Mouse (Mus musculus) G1E-ER4 (cell line): ENCODE measurements around the gene Sypl. TPM values are rescaled to one million over a fixed set of nuclear protein-coding genes. Genes with fewer than 3 reads are reported as not detected.

Experiments
- GATA1 ChIP-seq: IDR thresholded peaks from one replicate; pipeline ENCODE4 v1.8.0; 2012; ENCODE audit warnings: low read length, inconsistent platforms
- polyA plus RNA-seq: library from polyadenylated mRNA; stranded (reverse); fragments of >175 nt; gene quantifications from 2 replicates; pipeline ENCODE4 v1.2.3, GENCODE M21; 2012

The Sypl gene
- polyA plus RNA-seq, result 5.4 and 8.7 TPM in 2 replicates

DNA sequence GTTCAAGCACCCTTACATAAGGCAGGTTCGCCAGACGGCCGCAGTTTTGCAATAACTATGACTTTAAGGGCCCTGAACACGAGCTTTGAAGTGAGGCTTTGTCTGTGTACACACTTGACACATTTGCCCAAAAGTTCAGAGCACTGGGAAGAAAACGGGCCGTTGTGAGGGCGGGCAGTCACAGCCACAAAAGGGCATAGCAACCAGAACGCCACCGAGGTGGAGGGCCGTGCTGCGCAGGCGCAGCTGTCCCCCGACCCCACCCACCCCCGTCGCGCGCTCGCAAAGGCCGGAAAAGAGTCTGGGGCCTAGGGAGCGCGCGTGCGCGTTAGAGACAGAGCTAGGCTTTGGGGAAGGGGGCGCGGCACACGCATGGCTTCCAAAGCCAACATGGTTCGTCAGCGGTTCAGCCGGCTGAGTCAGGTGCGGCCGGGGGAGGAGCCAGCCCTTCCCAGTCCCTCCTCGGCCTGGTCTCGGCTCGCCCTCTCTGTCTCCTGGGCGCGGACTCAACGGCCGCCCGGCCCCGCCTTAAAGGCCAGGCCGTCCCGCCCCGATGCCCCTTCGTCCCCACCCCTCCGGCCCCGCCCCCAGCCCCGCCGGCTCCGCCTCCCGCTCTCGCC lies at the start of gene Sypl:
TSS of gene Sypl (plus strand) at position 296 of the 620 bp plus-strand sequence.
- TF ChIP-seq GATA1, result no peak

DNA sequence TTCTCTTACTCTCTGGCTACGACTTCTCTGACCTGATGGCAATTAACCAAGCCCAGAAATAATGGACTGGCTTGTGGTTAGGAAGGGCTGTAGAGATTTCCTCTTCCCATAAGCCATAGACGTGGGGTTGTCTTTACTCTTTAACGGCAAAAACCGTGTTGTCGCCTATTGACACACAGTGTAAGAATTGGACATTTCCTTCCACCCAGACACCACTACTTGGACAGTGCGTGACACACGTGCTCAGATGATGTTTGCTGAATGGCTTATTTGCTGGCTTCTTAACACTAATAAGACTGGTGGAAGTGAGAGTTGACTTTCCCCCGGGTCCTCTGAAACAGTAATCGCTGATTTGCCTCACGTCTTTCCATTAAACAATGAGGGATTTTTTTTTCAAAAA lies 44.0 kb upstream of the Sypl start:
- TF ChIP-seq GATA1, result no peak

DNA sequence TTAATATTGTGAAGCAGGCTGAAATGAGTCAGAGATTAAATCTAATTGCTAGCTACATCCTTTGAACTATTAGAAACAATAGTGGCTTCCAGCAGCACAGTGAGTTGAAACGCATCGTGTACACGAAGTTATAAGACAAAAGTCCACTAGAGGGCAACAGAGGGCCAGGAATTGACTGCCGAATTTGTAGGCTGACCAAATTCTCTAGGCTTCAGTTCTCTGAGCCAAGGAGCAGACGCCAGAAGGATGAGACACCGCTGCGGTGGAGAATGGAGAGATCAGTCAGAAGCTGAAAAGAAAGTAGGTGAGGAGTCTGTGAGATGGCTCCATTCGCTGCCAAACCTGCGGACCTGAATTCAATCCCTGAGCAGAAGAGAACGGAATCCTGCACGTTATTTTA lies 43.6 kb upstream of the Sypl start:
- no peak for TF ChIP-seq GATA1

DNA sequence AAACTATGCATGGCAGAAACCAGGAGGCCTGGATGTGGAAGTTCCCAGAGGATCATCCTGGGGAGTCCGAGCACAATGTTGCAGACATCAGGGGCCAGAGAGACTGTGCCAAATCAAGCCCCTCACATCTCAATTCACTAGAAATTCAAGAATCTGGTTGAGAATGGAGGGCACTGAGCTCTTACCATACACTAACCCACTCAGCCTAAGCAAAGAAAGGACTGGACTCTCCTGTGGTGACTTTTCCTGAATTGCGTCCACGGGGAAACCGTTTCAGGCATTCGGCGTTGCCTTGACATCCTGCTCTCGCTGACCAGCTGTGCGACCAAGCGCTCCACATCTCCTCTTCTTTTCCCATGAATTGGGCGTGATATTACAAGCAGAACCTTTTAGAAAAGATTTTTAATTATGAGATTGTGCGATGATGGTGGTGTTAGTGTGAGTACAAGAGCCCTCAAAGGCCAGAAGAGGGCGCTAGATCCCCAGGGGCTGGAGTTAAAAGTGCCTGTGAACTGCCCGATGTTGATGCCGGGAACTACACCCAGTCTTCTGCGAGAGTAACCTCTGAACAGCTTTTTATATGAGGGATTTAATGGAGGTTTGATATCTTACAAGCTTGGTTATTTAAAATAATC lies 43.0 kb upstream of the Sypl start:
- no peak for TF ChIP-seq GATA1

DNA sequence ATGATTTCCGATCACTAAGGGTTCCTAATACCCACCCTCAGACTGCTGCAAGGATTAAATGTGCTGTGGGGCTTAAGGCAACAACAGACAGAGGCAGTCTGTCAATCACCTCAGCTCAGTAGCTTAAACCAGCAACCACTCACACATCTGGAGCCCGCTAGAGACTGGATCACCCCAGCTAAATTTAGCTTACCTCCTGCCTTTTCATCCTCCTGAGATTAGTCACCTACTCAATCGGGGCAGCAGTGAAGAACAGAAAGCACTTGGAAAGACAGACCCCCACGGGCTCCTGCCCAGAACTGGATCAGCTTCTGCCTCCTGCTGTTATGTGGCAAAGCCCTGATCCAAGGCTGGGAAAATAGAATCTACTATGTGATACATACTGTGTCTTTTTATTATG lies 42.1 kb upstream of the Sypl start:
- TF ChIP-seq GATA1, result no peak

DNA sequence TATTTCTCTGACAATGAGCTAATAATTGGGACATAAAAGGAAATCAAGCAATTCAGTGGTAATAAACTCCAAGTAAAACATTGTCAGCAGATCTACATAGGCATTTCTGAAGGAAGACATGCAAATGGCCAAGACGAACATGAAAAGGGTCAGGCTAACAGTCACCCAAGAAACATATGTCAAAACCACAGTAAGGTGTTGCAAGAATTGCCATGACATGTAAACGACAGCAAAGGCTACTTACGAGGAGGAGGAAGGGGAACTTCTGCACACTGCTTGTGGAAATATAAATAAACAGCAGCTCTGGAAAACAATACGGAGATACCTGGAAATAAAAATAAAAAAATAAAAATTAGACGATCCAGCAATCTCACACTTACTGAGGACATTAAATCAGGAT lies 40.9 kb upstream of the Sypl start:
- no peak for TF ChIP-seq GATA1

DNA sequence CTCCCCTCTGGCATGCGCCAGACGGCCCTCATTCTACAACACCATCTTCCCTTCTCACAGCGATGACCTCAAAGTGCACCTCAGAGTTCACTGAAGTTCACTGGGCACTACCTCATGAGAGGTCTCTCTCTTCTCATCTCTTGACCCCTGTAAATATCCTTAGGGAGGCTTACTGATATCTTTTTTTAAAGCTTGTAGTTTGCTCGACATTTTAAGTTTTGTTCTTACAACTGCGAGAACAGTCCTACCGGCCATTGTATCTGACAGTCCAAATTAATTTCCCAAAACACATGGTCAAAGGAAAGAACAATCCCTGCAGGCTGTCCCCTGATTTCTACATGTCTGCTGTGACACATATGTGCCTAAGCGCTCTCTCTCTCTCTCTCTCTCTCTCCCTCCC lies 35.0 kb upstream of the Sypl start:
- no peak for TF ChIP-seq GATA1

DNA sequence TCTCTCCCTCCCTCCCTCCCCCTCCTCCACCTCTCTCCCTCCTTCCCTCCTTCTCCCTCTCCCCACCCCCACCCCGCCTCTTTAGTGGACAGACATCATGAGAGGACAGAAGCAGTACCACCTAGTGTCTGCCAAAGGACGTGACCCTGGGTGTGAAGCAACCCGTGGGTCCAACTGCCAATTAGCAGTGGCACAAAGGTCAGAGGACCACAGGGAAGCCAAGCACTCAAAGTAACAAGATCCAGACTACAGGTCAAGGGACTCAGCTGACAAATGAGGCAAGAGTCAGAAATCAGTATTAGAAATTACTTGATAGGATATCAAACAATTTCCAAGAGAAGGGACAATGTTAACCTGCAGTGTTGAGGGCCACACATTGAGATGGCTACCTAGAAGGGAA lies 34.6 kb upstream of the Sypl start:
- TF ChIP-seq GATA1, result no peak

DNA sequence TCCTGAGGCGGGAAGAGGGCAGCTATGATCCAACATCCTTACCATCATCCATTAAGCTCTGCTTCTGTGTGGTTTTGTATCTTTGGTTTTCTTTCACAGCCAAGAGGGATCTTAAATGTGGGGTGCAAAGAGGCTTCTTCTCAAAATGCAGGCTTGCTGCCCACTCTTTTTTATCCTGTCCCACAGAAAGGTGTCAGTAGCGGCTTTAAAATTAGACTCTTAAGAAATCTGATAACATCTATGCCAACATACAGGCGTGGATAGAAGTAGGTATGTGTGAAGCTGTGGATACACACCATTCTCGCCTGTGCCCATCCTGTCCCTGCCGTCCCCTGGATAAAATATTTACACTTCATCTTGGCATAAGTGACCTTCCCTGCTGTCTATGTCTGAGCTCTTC lies 34.2 kb upstream of the Sypl start:
- no peak for TF ChIP-seq GATA1

DNA sequence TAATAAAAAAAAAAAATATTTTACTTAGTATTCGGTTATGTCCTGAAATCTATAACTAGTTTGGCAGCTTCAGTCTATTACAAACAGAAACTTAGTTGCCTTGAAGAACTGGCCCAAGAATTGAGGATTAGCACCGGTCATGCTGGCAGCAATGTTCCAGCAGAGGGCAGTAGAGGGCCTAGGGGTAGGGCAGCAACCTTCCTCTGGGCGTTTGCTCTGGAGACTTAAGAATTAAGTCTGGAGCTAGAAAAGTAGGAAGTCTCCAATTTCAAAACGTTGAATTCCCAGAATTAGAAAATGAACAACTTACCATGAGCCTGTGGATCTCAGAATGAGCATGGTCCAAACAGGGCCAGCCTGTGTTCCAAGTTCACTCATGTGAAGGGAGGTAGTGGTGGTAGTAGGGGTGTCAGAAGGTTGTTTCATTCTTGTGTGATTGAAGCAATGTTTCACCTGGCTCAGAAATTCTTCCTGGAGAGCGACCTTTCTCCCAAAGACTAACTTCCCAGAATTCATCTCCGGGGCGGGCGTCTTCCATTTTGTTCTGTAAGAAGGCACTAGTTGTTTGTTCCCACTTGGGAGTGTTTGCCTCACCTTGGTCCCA lies 33.4 kb upstream of the Sypl start:
- TF ChIP-seq GATA1, result no peak

DNA sequence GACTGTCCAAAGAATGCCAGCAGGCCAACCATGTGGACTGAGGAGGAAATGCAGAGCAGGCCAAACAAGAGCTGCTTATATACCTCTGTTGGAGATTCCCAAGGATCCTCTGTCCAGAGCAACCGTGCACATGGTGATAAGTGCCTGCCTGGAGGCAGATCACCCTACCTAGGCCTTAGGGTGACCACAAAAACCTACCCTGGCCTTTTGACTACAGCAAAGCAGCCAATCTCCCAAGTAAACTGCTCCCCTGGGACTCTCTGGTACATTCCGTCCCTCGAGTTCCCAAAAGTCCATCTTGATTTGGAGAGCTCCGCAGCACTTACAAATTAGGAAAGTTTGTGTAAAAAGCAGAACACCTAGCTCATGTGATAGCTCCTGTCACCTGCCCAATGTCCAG lies 32.6 kb upstream of the Sypl start:
- TF ChIP-seq GATA1, result no peak

DNA sequence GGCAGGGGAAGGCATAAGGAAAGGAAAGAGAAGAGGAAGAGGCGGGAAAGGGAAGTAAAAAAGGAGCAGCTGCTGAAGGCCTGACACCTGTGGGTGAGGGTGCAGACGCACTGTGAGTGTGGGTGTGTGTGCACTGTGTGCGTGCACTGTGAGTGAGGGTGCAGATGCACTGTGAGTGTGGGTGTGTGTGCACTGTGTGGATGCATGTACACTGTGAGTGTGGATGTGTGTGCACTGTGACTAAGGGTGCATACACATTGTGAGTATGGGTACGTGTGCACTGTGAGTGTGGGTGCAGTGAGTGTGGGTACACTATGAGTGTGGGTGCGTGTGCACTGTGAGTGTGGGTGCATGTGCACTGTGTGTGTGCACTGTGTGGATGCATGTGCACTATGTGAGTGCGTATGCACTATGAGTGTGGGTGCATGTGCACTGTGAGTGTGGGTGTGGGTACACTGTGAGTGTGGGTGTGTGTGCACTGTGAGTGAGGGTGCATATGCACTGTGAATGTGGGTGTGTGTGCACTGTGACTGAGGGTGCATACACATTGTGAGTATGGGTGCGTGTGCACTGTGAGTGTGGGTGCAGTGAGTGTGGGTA lies 32.1 kb upstream of the Sypl start:
- no peak for TF ChIP-seq GATA1

DNA sequence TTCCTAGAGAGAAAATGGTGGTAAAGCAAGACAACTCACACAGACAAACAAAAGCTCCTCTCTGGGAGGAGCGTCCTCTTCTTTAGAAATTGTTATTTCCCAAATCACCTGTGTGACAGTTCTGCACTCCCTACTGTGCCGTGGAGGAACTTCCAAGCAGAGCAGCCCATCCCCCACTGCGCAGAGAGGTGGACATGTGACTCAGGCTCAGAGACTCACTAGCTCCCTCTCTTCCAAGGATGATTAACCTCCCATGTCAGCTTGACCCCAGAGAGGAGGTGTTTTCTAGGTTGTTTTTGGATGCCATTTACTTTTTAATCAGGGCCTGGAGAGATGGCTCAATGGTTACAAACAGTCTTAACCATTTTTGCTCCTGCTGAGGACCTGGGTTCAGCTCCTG lies 29.4 kb upstream of the Sypl start:
- TF ChIP-seq GATA1, result no peak

DNA sequence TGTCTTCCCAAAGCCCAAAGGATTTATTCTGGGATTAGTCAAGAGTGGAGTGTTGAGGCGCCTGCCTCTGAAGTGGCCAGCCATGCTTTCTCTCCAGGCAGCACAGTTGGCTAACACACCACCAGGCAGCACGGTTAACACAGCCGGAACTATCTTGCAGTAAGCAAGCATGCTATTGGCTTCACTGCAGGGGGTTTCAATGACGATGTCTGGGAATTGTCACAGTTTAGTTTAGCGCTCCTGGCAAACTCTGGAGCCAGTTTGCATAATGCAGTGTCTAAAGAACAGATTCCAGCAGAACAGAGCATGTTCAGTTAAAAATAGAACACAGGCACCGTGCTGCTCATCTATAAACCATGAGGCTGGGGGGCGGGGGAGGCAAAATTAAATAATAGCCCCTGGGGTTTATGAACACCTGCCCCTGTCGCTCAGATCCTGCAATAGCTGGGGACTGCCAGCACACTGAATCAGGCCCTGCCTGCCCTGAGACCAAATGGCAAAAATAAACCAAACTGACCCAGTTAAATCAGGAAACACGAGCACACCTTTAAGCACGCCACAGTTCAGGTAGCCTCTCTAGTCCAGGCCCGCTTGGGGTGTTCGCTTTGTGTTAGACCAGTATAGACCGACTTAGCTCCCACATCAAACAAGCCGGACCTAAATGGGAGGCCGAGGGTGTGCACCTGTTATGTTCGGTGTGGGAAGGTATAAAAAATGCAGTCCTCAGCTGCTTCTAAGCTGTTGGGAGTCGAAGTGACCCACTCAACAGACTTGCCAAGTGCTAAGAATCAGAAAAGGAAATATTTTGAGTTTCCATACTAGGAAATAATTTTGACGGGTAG lies 27.1 kb upstream of the Sypl start:
- TF ChIP-seq GATA1, result no peak

DNA sequence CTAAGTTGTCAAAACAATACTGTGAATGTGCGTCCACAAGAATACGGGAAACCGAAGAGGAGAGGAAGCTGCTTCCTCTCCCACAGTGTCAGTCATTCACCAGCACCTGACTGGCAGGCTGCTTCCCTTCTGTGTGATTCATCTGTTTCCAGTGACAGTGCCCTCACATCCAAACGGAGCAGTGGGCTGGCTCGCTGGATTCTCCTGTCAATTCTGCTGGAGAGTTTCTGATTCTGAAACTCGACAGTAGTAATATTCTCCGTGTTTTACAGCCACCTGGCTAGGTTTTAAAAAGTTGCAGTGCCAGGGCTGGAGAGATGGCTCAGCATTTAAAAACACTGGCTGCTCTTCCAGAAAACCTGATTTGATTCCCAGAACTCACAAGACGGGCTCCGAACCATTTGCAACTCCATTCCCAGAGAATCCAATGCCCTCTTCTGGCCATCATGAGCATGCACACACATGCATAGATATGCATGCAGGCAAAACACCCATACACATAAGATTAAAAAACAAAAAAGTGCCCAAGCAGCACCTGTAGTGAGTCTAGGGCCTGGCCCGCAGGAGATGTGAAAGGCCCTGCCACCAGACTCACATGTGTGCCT lies 26.4 kb upstream of the Sypl start:
- no peak for TF ChIP-seq GATA1
